Mouse (Mus musculus): ENCODE measurements around the gene Dlg2. TPM values are rescaled to one million over a fixed set of nuclear protein-coding genes. Genes with fewer than 3 reads are reported as not detected.

Dlg2 gene
- polyA plus RNA-seq, 1 experiment from 2014 or later = 38.4 TPM

GRCm38 (mm10) chr7:90456149-90456844 lies 20.2 kb upstream of the Dlg2 start:
- no peak for ATAC-seq
- Histone ChIP-seq H3K36me3 (ENCODE audit: control insufficient read depth, insufficient read depth) (peaks cover 6% of the 10 kb centered on the region; the same call in 1 of the 2 replicates), H3K4me1 (replicated peaks; ENCODE audit: control insufficient read depth, insufficient read depth, low read length) (peaks cover 13% of the 10 kb centered on the region), H3K9me3 (ENCODE audit: control insufficient read depth, low read length) (no peaks in the 10 kb centered on the region), H3K9ac (replicated peaks; ENCODE audit: low read depth, low read length) (peak overlapping the region; percentile 72), H3K27me3 (replicated peaks; ENCODE audit: control insufficient read depth, insufficient read depth, low read length) (no peaks in the 10 kb centered on the region), H3K27ac (ENCODE audit: low read length) (peak overlapping the region; percentile 83; the same call in 1 of the 2 replicates), H3K4me2 (ENCODE audit: low read length) (peak overlapping the region; percentile 52), H3K4me3 (replicated peaks; ENCODE audit: low read length) (peak overlapping the region; percentile 88)
- 34% methylated on average over 7 of the region's 7 CpGs for WGBS

- Histone ChIP-seq H3K27ac (ENCODE audit: low read length) (peak within 1 kb of the TSS; percentile 83), H3K9me3 (ENCODE audit: control insufficient read depth, low read length) (no peaks in the 10 kb centered on the region), H3K4me2 (ENCODE audit: low read length) (peak within 1 kb of the TSS; percentile 52), H3K36me3 (ENCODE audit: control insufficient read depth, insufficient read depth) (peaks cover 4% of the 10 kb centered on the region; the same call in 1 of the 2 replicates), H3K4me1 (replicated peaks; ENCODE audit: control insufficient read depth, insufficient read depth, low read length) (peaks cover 13% of the 10 kb centered on the region), H3K4me3 (replicated peaks; ENCODE audit: low read length) (peak within 1 kb of the TSS; percentile 88), H3K9ac (replicated peaks; ENCODE audit: low read depth, low read length) (peak within 1 kb of the TSS; percentile 72), H3K27me3 (replicated peaks; ENCODE audit: control insufficient read depth, insufficient read depth, low read length) (no peaks in the 10 kb centered on the region)
- ATAC-seq = peak; percentile 98
- WGBS = under 1% methylated on average over 41 of the region's 41 CpGs
These were observed 19.5 kb upstream of the Dlg2 start, which contains the start of gene Tmem126a for GRCm38 (mm10) chr7:90456845-90457468. Tmem126a (minus strand) TSS chr7:90457229.

- Histone ChIP-seq H3K27me3 (replicated peaks; ENCODE audit: control insufficient read depth, insufficient read depth, low read length) (no peaks in the 10 kb centered on the region), H3K9me3 (ENCODE audit: control insufficient read depth, low read length) (no peaks in the 10 kb centered on the region), H3K27ac (ENCODE audit: low read length) (peak overlapping the region; percentile 83), H3K9ac (replicated peaks; ENCODE audit: low read depth, low read length) (peak overlapping the region; percentile 72), H3K4me3 (replicated peaks; ENCODE audit: low read length) (peak overlapping the region; percentile 88), H3K36me3 (ENCODE audit: control insufficient read depth, insufficient read depth) (peaks cover 4% of the 10 kb centered on the region; the same call in 1 of the 2 replicates), H3K4me2 (ENCODE audit: low read length) (peak overlapping the region; percentile 52), H3K4me1 (replicated peaks; ENCODE audit: control insufficient read depth, insufficient read depth, low read length) (peaks cover 13% of the 10 kb centered on the region)
- WGBS = 16% methylated on average over 10 of the region's 10 CpGs
- peak; percentile 60 for ATAC-seq
These were observed 19.0 kb upstream of the Dlg2 start for GRCm38 (mm10) chr7:90457517-90457916.

DNA sequence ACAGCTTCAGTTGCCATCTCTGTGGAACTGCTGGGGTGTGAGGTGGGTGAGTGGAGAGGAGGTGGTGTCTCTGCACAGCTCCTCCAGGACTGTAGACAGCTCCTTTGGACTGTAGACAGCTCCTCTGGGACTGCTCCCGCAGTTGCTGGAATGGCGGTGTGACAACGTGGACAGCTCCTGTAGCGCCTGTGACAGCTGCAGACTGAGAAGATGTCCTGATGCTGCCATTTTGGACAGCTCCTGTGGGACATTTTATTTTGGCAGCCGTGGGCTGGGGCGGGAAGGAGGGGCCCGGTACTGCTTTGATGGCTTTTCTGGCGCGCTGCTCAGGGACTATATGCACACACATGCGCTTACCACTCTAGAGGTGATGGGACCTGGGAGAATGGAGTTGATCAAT lies 16.1 kb upstream of the Dlg2 start:
- no peak overlapping the region for H3K9ac ChIP-seq (replicated peaks; ENCODE audit: low read depth, low read length)
- WGBS = 66% methylated on average over 10 of the region's 10 CpGs
- no peak overlapping the region for H3K27ac ChIP-seq (ENCODE audit: low read length)
- H3K27me3 ChIP-seq (replicated peaks; ENCODE audit: control insufficient read depth, insufficient read depth, low read length) = no peaks in the 10 kb centered on the region
- ATAC-seq = no peak
- no peak overlapping the region for H3K4me2 ChIP-seq (ENCODE audit: low read length)
- H3K36me3 ChIP-seq (ENCODE audit: control insufficient read depth, insufficient read depth) = no peaks in the 10 kb centered on the region
- no peak overlapping the region for H3K4me3 ChIP-seq (replicated peaks; ENCODE audit: low read length)
- H3K4me1 ChIP-seq (replicated peaks; ENCODE audit: control insufficient read depth, insufficient read depth, low read length) = peaks cover 13% of the 10 kb centered on the region
- no peaks in the 10 kb centered on the region for H3K9me3 ChIP-seq (ENCODE audit: control insufficient read depth, low read length)

DNA sequence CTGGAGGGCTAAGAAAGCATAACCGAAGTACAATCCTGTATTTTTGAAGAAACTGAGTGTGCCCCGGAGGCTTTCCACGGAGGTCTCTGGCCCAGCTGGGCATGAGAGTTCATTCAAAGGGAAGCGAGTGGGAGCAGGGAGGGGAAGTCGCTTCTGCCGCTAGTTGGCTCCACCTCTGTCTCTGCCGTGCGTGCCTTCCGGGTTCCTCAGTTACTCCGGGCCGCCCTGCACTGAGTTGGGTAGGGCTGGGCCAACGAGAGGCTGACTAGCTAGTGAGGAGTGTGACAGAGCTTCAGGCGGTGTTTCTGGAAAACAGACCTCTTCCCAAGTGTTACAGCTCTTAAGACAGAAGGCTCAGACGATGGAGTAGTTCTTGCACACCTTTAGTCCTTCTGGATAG lies 15.5 kb upstream of the Dlg2 start:
- no peaks in the 10 kb centered on the region for H3K9me3 ChIP-seq (ENCODE audit: control insufficient read depth, low read length)
- no peak overlapping the region for H3K9ac ChIP-seq (replicated peaks; ENCODE audit: low read depth, low read length)
- WGBS = 24% methylated on average over 14 of the region's 14 CpGs
- no peak overlapping the region for H3K27ac ChIP-seq (ENCODE audit: low read length)
- H3K4me3 ChIP-seq (replicated peaks; ENCODE audit: low read length) = no peak overlapping the region
- H3K4me1 ChIP-seq (replicated peaks; ENCODE audit: control insufficient read depth, insufficient read depth, low read length) = peaks cover 9% of the 10 kb centered on the region
- no peaks in the 10 kb centered on the region for H3K27me3 ChIP-seq (replicated peaks; ENCODE audit: control insufficient read depth, insufficient read depth, low read length)
- no peaks in the 10 kb centered on the region for H3K36me3 ChIP-seq (ENCODE audit: control insufficient read depth, insufficient read depth)
- H3K4me2 ChIP-seq (ENCODE audit: low read length) = no peak overlapping the region
- no peak for ATAC-seq

GRCm38 (mm10) chr7:90461441-90461840 lies 15.0 kb upstream of the Dlg2 start:
- H3K4me2 ChIP-seq (ENCODE audit: low read length) = no peak overlapping the region
- no peaks in the 10 kb centered on the region for H3K36me3 ChIP-seq (ENCODE audit: control insufficient read depth, insufficient read depth)
- H3K27ac ChIP-seq (ENCODE audit: low read length) = no peak overlapping the region
- H3K9me3 ChIP-seq (ENCODE audit: control insufficient read depth, low read length) = no peaks in the 10 kb centered on the region
- peaks cover 4% of the 10 kb centered on the region; the same call in 1 of the 2 replicates for H3K4me1 ChIP-seq (replicated peaks; ENCODE audit: control insufficient read depth, insufficient read depth, low read length)
- 91% methylated on average over 5 of the region's 5 CpGs for WGBS
- H3K9ac ChIP-seq (replicated peaks; ENCODE audit: low read depth, low read length) = no peak overlapping the region
- ATAC-seq = no peak
- H3K4me3 ChIP-seq (replicated peaks; ENCODE audit: low read length) = no peak overlapping the region
- H3K27me3 ChIP-seq (replicated peaks; ENCODE audit: control insufficient read depth, insufficient read depth, low read length) = no peaks in the 10 kb centered on the region

GRCm38 (mm10) chr7:90473511-90473910 lies 3.0 kb upstream of the Dlg2 start:
- Histone ChIP-seq H3K27me3 (replicated peaks; ENCODE audit: control insufficient read depth, insufficient read depth, low read length) (no peaks in the 10 kb centered on the region), H3K27ac (ENCODE audit: low read length) (no peak overlapping the region), H3K9ac (replicated peaks; ENCODE audit: low read depth, low read length) (no peak overlapping the region), H3K9me3 (ENCODE audit: control insufficient read depth, low read length) (no peaks in the 10 kb centered on the region), H3K4me3 (replicated peaks; ENCODE audit: low read length) (no peak overlapping the region), H3K36me3 (ENCODE audit: control insufficient read depth, insufficient read depth) (peaks cover 2% of the 10 kb centered on the region; the same call in 1 of the 2 replicates), H3K4me2 (ENCODE audit: low read length) (no peak overlapping the region), H3K4me1 (replicated peaks; ENCODE audit: control insufficient read depth, insufficient read depth, low read length) (peaks cover 6% of the 10 kb centered on the region)
- 66% methylated on average over 2 of the region's 2 CpGs for WGBS
- no peak for ATAC-seq

- H3K4me2 ChIP-seq (ENCODE audit: low read length) = peak within 1 kb of the TSS; percentile 83
These were observed 619 bp upstream of the Dlg2 start, which contains the start of gene Tmem126b for GRCm38 (mm10) chr7:90475793-90476312. Tmem126b (minus strand) TSS chr7:90476001.

DNA sequence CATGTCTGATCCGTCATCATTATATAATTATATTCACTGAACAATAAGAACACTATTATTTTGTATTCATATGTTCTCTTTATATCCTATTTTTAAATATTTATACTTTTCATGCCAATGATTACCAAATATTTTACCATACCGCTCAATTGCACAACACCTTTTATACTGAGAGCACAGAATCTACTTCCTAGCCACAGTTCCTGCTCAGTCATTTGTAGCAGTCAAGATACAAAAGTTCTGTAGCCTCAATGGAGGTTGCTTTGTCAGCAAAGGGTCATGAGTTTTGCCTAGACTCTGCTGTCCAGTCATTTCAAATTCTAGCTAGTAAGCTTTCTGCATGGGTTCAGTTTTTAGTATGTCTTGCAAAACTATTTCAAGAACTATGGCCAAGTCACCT lies 6.1 kb downstream of the Dlg2 start:
- Histone ChIP-seq H3K36me3 (ENCODE audit: control insufficient read depth, insufficient read depth) (no peaks in the 10 kb centered on the region), H3K9ac (replicated peaks; ENCODE audit: low read depth, low read length) (no peak overlapping the region), H3K4me1 (replicated peaks; ENCODE audit: control insufficient read depth, insufficient read depth, low read length) (no peaks in the 10 kb centered on the region), H3K9me3 (ENCODE audit: control insufficient read depth, low read length) (no peaks in the 10 kb centered on the region), H3K4me2 (ENCODE audit: low read length) (no peak overlapping the region), H3K27me3 (replicated peaks; ENCODE audit: control insufficient read depth, insufficient read depth, low read length) (no peaks in the 10 kb centered on the region), H3K27ac (ENCODE audit: low read length) (no peak overlapping the region), H3K4me3 (replicated peaks; ENCODE audit: low read length) (no peak overlapping the region)
- ATAC-seq = no peak
- WGBS = 94% methylated on average over 2 of the region's 2 CpGs

More at GRCm38 (mm10) chr7:90475793-90476312, 619 bp upstream of the Dlg2 start, which contains the start of gene Tmem126b:
- peak within 1 kb of the TSS; percentile 55 for H3K4me3 ChIP-seq (replicated peaks; ENCODE audit: low read length)
- H3K27me3 ChIP-seq (replicated peaks; ENCODE audit: control insufficient read depth, insufficient read depth, low read length) = no peaks in the 10 kb centered on the region
- no peaks in the 10 kb centered on the region for H3K9me3 ChIP-seq (ENCODE audit: control insufficient read depth, low read length)
- H3K36me3 ChIP-seq (ENCODE audit: control insufficient read depth, insufficient read depth) = no peaks in the 10 kb centered on the region
- ATAC-seq = peak; percentile 100
- peak within 1 kb of the TSS; percentile 85 for H3K9ac ChIP-seq (replicated peaks; ENCODE audit: low read depth, low read length)
- WGBS = under 1% methylated on average over 36 of the region's 36 CpGs
- peaks cover 6% of the 10 kb centered on the region for H3K4me1 ChIP-seq (replicated peaks; ENCODE audit: control insufficient read depth, insufficient read depth, low read length)
- H3K27ac ChIP-seq (ENCODE audit: low read length) = peak within 1 kb of the TSS; percentile 70
